Mouse (Mus musculus): ENCODE measurements at regions not wholly inside any gene's neighbourhood (a gene's known extent, or its start where the extent isn't known, plus 50 kb on each side); places are given as distances from the start of the nearest gene placed in this dataset.
A peak's percentile ranks its signal among the peaks of the same experiment; 100 is the strongest.

DNA sequence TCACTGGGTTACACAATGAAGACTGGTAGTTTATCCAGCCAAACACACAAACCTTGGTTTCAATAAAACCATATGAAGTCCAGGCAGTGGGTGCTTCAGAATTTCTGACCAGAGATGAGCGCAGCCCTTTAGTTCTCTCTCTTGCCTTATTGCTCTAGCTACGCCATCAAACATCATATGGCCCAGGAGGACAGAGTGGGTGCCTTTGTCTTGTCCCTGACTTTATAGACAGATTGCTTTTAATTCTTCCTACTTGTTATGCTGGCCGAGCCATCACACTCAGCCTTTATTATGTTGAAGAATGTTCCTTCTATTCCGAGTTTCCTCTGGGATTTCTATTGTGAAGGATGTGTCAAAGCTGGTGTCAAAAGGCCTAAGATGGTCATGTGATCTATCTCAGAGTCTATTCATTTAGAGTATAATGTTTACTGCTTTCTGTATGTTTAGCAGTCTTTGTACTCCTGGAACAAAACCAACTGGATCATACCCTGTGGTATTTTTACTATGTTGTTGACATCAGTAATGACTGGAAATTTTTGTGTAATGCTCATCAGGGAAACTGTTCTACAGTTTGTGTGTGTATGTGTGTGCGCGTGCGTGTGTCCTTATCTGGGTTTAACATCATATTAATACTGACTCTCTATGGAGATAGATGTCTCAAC, 263.7 kb downstream of the Rybp start:
- Histone ChIP-seq H3K9me3 (no peaks in the 10 kb centered on the region), H3K4me1 (replicated peaks) (peaks cover 19% of the 10 kb centered on the region), H3K4me2 (no peak overlapping the region), H3K27ac (replicated peaks) (no peak overlapping the region), H3K27me3 (peaks cover 61% of the 10 kb centered on the region), H3K36me3 (no peaks in the 10 kb centered on the region), H3K9ac (no peak overlapping the region), H3K4me3 (no peak overlapping the region)
- WGBS = 64% methylated on average over 7 of the region's 7 CpGs
- no peak for ATAC-seq (ENCODE audit: low read depth)

DNA sequence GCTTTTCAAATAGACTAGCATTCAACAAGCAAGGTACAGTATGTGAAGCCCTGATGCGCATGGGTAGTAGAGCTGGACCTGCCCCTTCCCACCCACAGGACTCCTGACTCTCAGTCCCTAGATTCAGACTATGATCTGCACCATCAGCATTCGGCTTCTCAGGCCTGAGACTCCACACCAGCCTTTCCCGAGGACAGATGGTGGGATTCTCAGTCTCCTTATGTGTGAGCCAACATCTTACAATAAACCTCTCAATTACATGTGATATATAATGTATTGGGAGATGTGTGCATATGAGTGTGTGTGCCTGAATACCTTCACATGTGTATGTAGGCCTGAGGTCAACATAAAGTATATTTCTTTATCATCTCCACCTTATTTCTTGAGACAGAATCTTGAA, 268.3 kb downstream of the Rybp start:
- ATAC-seq (ENCODE audit: low read depth) = no peak
- H3K27me3 ChIP-seq = peaks cover 87% of the 10 kb centered on the region

DNA sequence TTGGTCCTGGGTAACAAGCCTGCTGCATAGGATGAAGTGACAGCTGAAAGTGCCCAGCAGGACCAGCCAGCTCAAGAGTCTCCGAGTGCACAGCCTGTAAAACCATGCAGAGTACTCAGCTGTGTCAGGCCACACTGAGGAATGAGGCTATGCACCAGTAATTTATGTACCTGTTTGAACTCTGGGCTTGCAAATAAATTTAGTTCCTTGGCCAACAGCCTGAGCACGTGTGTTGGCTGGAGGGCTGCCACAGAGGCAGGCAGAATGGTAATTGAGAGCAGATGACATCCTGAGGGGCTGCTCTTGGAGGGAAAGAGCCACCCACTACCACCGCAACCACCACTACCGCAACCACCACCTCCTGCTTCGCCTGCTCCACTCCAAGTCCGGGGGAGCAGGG, 273.3 kb downstream of the Rybp start:
- Histone ChIP-seq H3K4me3 (no peak overlapping the region), H3K27me3 (peaks cover 77% of the 10 kb centered on the region), H3K27ac (replicated peaks) (no peak overlapping the region), H3K4me2 (no peak overlapping the region), H3K36me3 (no peaks in the 10 kb centered on the region), H3K9ac (no peak overlapping the region), H3K4me1 (replicated peaks) (peaks cover 41% of the 10 kb centered on the region), H3K9me3 (no peaks in the 10 kb centered on the region)
- ATAC-seq (ENCODE audit: low read depth) = peak; percentile 58
- 14% methylated on average over 6 of the region's 6 CpGs for WGBS

More for the DNA sequence above, 268.3 kb downstream of the Rybp start:
- Histone ChIP-seq H3K4me3 (no peak overlapping the region), H3K9me3 (no peaks in the 10 kb centered on the region), H3K4me1 (replicated peaks) (peaks cover 13% of the 10 kb centered on the region), H3K4me2 (no peak overlapping the region), H3K9ac (no peak overlapping the region), H3K27ac (replicated peaks) (no peak overlapping the region), H3K36me3 (no peaks in the 10 kb centered on the region)
- WGBS = 76% methylated on average over 3 of the region's 3 CpGs

- peak; percentile 86 for ATAC-seq (ENCODE audit: low read depth)
- H3K4me3 ChIP-seq = no peak overlapping the region; the same call in 1 of the 2 replicates
- WGBS = 4% methylated on average over 17 of the region's 17 CpGs
- 0 out of 2 replicates have a peak overlapping the region, but pooled peaks have one; percentile 43 for H3K9ac ChIP-seq
- H3K27me3 ChIP-seq = peaks cover 74% of the 10 kb centered on the region
- H3K9me3 ChIP-seq = no peaks in the 10 kb centered on the region
- peak overlapping the region; percentile 76 for H3K27ac ChIP-seq (replicated peaks)
- H3K4me2 ChIP-seq = peak overlapping the region; percentile 45
- H3K36me3 ChIP-seq = no peaks in the 10 kb centered on the region
- H3K4me1 ChIP-seq (replicated peaks) = peaks cover 41% of the 10 kb centered on the region
Observed at GRCm38 (mm10) chr6:100011520-100012062, 275.7 kb downstream of the Rybp start.

DNA sequence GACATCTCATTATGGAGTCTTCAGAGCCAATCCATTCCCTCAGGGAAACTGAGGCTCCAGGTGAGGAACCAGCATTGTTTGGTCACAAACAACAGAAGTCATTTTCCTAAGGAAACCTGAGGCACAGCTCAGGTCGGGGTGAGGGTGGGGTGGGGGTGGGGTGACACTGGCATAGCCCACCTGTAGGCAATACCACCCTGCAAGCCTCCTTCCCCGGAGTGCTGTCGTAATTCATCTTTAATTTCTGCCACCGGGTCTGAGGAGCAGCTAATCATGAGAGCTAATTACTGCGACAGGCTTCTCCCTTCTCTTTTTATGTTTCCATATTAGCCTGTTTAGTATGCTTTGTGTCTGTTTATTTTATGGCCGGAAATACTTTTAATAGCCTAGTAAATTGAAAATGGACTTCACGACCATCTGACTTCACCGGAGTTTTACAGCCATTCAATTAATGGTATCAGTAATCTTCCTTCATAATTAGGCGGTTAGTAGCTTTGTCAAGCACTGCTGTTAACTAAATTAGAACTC, 276.3 kb downstream of the Rybp start:
- Histone ChIP-seq H3K4me2 (peak overlapping the region; percentile 45), H3K9ac (no peak overlapping the region), H3K9me3 (no peaks in the 10 kb centered on the region), H3K36me3 (no peaks in the 10 kb centered on the region), H3K4me1 (replicated peaks) (peaks cover 41% of the 10 kb centered on the region), H3K27me3 (peaks cover 74% of the 10 kb centered on the region), H3K4me3 (no peak overlapping the region), H3K27ac (replicated peaks) (peak overlapping the region; percentile 76)
- 18% methylated on average over 9 of the region's 9 CpGs for WGBS
- peak; percentile 64 for ATAC-seq (ENCODE audit: low read depth)

GRCm38 (mm10) chr6:99999711-100000365, 273.6 kb upstream of the Prok2 start:
- Histone ChIP-seq H3K4me3 (no peak overlapping the region), H3K9me3 (no peaks in the 10 kb centered on the region), H3K27ac (replicated peaks) (no peak overlapping the region), H3K4me2 (no peak overlapping the region), H3K36me3 (no peaks in the 10 kb centered on the region), H3K9ac (no peak overlapping the region), H3K27me3 (peaks cover 73% of the 10 kb centered on the region), H3K4me1 (replicated peaks) (peaks cover 31% of the 10 kb centered on the region)
- WGBS = 17% methylated on average over 13 of the region's 13 CpGs
- ATAC-seq (ENCODE audit: low read depth) = no peak

DNA sequence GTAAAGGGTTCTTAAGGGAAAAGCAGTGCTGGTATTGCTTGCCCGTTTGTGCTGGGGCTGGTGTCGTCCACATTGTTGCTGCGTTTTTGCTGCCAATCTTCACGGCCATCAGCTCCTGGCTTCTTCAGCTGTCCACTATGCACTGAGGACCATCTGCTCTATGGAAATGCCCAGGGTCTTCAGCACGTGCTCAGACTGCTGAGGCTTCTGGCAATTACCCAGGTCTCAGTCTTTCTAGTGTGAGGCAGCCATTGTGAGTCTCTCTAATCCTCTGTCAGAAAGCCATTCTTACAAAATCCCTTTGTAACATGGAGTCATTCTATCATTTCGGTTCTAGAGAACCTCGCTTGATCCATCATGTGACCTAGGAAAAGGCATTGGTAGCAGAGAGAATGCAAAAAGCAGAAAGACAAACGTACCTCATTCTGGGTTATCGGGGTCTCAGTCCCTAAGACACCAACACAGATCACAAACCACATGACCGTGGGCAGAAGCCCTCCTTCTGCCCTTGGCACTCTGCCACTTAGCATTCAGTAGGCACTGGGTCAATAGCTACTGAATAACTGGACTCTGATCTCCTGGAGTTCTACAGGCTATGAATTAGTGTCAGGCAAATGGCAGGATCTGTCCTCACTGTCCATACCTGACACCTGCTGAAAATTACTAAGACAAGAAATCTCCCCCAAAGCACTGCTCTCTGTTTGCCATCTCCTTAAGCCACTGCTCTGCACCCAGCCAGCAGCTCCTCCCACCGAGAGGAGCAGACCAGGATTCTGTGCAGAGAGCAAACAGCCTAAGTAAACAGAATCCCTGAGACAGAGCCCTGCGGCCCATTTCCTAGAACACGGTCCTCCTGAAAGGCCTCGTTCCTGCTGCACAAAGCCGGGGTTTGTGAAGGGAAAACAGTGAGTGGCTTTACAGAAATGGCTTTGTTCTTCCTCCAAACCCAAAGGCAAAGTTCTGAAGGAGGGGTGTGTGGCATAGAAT, 270.1 kb upstream of the Prok2 start:
- Histone ChIP-seq H3K36me3 (no peaks in the 10 kb centered on the region), H3K9me3 (no peaks in the 10 kb centered on the region), H3K4me3 (no peak overlapping the region), H3K9ac (no peak overlapping the region), H3K4me1 (replicated peaks) (peaks cover 37% of the 10 kb centered on the region), H3K4me2 (no peak overlapping the region), H3K27me3 (peaks cover 45% of the 10 kb centered on the region), H3K27ac (replicated peaks) (no peak overlapping the region)
- no peak for ATAC-seq (ENCODE audit: low read depth)
- WGBS = 49% methylated on average over 15 of the region's 15 CpGs

DNA sequence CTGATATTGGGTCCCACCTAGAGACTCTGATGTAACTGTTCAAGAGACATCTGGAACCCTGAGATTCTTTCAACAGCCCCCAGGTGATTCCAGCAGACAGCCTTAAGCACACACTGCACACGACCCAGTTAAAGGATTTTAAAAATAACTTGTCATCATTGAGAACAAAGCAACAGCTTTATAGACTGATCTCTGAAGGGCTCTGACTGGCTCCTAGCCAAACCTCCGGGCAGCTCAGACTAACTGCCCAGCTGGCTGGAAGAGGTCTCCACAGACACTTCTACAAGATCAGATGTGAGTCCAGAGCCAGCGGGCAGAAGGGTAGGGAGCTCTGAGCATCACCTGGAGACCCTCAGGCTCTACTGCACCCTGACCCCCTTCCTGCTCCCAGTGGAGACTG, 267.8 kb upstream of the Prok2 start:
- WGBS = 41% methylated on average over 3 of the region's 3 CpGs
- no peak overlapping the region for H3K4me2 ChIP-seq
- no peak overlapping the region for H3K27ac ChIP-seq (replicated peaks)
- H3K9ac ChIP-seq = no peak overlapping the region
- H3K36me3 ChIP-seq = no peaks in the 10 kb centered on the region
- H3K9me3 ChIP-seq = no peaks in the 10 kb centered on the region
- peaks cover 33% of the 10 kb centered on the region for H3K27me3 ChIP-seq
- H3K4me3 ChIP-seq = no peak overlapping the region
- ATAC-seq (ENCODE audit: low read depth) = no peak
- H3K4me1 ChIP-seq (replicated peaks) = peaks cover 30% of the 10 kb centered on the region

DNA sequence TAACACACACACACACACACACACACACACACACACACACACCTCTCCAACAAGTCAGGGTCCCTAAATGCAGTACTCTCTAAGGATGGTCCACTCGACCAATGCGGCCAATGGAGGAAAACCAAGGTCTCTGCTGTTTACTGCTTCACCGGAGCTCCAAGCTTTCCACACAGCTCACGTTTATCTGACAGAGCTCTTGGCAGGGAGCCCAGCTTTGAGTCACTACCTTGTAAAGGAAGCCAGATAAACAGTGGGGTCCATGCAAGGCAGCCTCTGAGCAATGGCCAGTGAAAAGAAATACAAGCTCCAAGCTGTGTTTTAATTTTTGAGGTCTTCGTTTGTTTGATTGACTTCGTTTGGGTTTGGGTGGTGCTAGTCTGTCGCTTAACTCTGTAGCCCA, 264.9 kb upstream of the Prok2 start:
- H3K4me1 ChIP-seq (replicated peaks) = peaks cover 18% of the 10 kb centered on the region
- H3K36me3 ChIP-seq = no peaks in the 10 kb centered on the region
- H3K4me3 ChIP-seq = no peak overlapping the region
- H3K27ac ChIP-seq (replicated peaks) = no peak overlapping the region
- ATAC-seq (ENCODE audit: low read depth) = peak; percentile 78
- peaks cover 37% of the 10 kb centered on the region for H3K27me3 ChIP-seq
- H3K9ac ChIP-seq = no peak overlapping the region
- H3K4me2 ChIP-seq = no peak overlapping the region
- H3K9me3 ChIP-seq = no peaks in the 10 kb centered on the region
- 50% methylated on average over 7 of the region's 7 CpGs for WGBS

- Histone ChIP-seq H3K4me2 (no peak overlapping the region), H3K4me3 (no peak overlapping the region), H3K9me3 (no peaks in the 10 kb centered on the region), H3K27me3 (peaks cover 37% of the 10 kb centered on the region), H3K27ac (replicated peaks) (no peak overlapping the region), H3K36me3 (no peaks in the 10 kb centered on the region), H3K9ac (no peak overlapping the region), H3K4me1 (replicated peaks) (peaks cover 16% of the 10 kb centered on the region)
- ATAC-seq (ENCODE audit: low read depth) = no peak
- 80% methylated on average over 6 of the region's 6 CpGs for WGBS
Observed at GRCm38 (mm10) chr6:99990604-99991003, 264.4 kb upstream of the Prok2 start.

DNA sequence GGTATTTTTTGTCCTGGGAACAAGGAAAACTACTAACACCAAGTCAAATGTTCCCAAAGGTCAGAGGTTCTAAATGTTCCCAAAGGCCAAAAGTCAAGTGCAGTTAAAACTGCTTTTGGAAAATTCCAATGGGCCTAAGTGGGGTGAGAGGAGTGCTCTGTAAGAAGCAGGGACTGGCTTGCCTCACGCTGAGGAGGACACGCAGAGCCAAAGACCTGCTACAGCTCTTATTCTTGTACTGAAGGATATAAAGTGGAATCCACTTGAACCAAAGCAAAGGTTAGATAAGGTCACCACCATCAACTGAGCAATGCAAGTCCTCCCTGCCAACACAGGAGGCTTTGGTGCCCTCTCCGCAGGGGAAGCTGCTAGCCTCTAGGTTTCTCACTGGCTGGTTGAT, 260.3 kb upstream of the Prok2 start:
- Histone ChIP-seq H3K4me1 (replicated peaks) (peaks cover 24% of the 10 kb centered on the region), H3K27ac (replicated peaks) (no peak overlapping the region), H3K27me3 (peaks cover 67% of the 10 kb centered on the region), H3K36me3 (no peaks in the 10 kb centered on the region), H3K9ac (no peak overlapping the region), H3K9me3 (no peaks in the 10 kb centered on the region), H3K4me3 (no peak overlapping the region), H3K4me2 (no peak overlapping the region)
- no peak for ATAC-seq (ENCODE audit: low read depth)
- WGBS = 87% methylated on average over 3 of the region's 3 CpGs

All from neural tube, embryonic 13.5 days (tissue).